Mouse (Mus musculus) lung, postnatal 36 days (tissue): ENCODE measurements around the gene Spata2.
A peak's percentile ranks its signal among the peaks of the same experiment; 100 is the strongest.

Source experiments
- DNase-seq: peaks from one replicate; pipeline ENCODE4 v3.0.0; 2022; ENCODE audit warnings: mixed read lengths

Spata2 gene

GRCm38 (mm10) chr2:167445911-167446780, 46.5 kb downstream of the Spata2 start:
- no peak for DNase-seq

GRCm38 (mm10) chr2:167443411-167444193, 49.1 kb downstream of the Spata2 start:
- DNase-seq = no peak

GRCm38 (mm10) chr2:167439422-167439821, 53.3 kb downstream of the Spata2 start:
- DNase-seq = peak; percentile 49

DNA sequence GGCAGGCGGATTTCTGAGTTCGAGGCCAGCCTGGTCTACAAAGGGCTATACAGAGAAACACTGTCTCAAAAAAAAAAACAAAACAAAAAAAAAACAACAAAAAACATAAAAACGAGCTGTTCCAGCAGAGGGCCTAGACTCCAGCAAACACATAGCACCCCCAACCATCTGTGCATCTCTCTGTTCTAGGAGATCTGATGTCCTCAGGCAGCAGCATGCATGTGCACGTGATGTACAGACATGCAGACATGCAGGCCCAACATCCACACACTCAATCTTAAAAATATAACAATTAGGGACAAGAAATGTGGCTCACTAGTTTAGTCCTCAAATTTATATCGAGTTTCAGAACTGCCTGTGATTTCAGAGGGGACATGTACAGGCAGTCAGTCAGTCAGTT, 56.3 kb downstream of the Spata2 start:
- DNase-seq = no peak

- DNase-seq = no peak
Measured at GRCm38 (mm10) chr2:167435631-167436030, 57.1 kb downstream of the Spata2 start.

DNA sequence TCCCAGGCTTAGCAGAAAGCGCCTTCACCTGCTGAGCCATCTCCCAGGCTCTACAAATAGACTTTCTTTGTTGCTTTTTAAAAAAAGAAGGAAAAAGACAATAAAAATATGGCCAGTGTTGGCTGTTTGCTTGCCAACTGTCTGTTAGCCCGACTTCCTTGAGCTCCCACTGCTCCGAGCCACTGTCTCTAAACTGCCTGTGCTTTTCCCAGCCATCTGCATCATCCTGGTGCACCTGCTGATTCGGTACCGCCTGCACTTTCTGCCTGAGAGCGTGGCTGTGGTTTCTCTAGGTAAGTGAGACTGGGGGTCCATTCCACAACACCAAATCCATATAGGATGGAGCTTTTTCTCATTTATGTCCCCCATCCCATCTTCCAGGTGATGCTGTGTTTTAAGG, 58.1 kb downstream of the Spata2 start:
- no peak for DNase-seq

DNA sequence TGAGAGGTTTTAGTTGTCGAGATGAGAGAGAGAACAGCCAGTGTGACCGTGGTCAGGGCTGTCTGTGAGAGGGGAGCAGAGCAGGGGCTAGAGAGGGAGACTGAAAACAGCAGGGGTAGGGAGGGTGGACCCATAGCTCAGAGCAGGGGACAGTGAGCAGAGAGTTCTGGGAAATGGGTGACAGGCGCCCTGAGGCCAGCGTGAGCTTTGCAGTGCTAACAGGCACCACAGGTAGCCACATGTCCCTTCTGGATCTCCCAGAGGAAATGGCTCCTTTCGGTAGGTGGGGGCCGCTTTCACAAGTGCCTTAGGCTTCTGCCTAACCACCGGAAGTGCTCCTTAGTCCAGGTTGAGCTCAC, 61.3 kb downstream of the Spata2 start:
- DNase-seq = no peak
